Mouse (Mus musculus): Measurements from ENCODE around the gene Gm12845.
A peak's percentile ranks its signal among the peaks of the same experiment; 100 is the strongest.

DNA sequence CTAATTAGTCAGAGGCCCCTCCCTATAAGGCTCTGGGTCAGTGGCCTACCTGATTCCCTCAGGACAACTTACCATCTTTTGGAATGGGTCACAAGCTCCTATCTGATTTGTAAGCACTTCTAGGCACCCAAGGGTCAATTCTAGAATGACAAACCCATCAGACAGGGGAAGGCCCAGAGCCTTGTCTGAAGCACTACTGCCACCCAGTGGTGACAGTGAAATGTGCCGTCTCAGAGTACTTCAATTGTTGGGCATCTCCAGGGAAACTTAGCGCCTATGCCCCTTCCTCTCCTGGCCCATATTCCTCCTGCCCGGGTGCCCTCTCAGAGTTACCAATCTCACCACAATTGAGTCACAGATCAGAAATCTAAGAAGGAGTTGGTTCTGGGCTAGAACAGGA, 47.3 kb upstream of the Gm12845 start:
- TF ChIP-seq POLR2A (IDR thresholded peaks at IDR 0.05; ENCODE audit: borderline replicate concordance, extremely low read depth, insufficient read depth, insufficient read length, poor library complexity, severe bottlenecking) (no peak), CTCF (IDR thresholded peaks at IDR 0.05; ENCODE audit: borderline replicate concordance, extremely low read depth, insufficient read depth, insufficient read length) (peak; percentile 88)

Data from brain, embryonic 14.5 days (tissue).